Mouse (Mus musculus): ENCODE measurements at regions not wholly inside any gene's neighbourhood (a gene's known extent, or its start where the extent isn't known, plus 50 kb on each side); places are given as distances from the start of the nearest gene placed in this dataset.

- TF ChIP-seq GATA1 (IDR thresholded peaks at IDR 0.05; ENCODE audit: borderline replicate concordance, low read length) (no peak), FLI1 (IDR thresholded peaks at IDR 0.05; ENCODE audit: low read length) (no peak)
Observed at GRCm38 (mm10) chr16:44616376-44616775, 57.7 kb upstream of the Boc start.

Measured in megakaryocyte, embryonic 14.5 days (primary cell).